Mouse (Mus musculus): Measurements from ENCODE around the gene Med12l. TPM values are rescaled to one million over a fixed set of nuclear protein-coding genes. Genes with fewer than 3 reads are reported as not detected.

Gene Med12l
- polyA plus RNA-seq, 1 experiment = 12.6 TPM

- Histone ChIP-seq H3K4me3 (replicated peaks) (no peak overlapping the region), H3K36me3 (replicated peaks; ENCODE audit: low read length) (peaks cover 60% of the 10 kb centered on the region), H3K9me3 (no peaks in the 10 kb centered on the region), H3K4me1 (peaks cover 4% of the 10 kb centered on the region; the same call in 1 of the 2 replicates), H3K27me3 (replicated peaks) (no peaks in the 10 kb centered on the region)
- TF ChIP-seq FLI1 (IDR thresholded peaks at IDR 0.05; ENCODE audit: low read length) (no peak), GATA1 (IDR thresholded peaks at IDR 0.05; ENCODE audit: borderline replicate concordance, low read length) (no peak)
Observed at GRCm38 (mm10) chr3:59278254-59278533, 272.6 kb downstream of the Med12l start.

DNA sequence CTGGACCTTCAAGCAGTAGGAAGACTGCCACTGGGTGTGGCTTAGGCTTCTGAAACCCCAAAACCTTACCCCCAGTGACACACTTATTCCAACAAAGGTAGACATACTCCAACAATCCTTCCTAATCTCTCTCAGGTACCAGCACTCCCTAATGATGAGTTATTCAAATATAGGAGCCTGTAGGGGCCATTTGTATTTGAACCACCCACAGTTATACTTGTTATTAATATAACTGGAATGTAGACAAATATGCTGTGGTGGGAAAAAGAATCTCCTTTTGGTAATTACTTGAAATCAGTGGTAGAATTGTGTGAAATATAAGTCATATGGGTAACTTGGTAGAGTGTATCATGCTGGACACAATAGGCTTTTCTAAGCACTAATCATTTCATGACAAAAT is 273.0 kb downstream of the Med12l start:
- Histone ChIP-seq H3K4me3 (replicated peaks) (no peak overlapping the region), H3K9me3 (no peaks in the 10 kb centered on the region), H3K36me3 (replicated peaks; ENCODE audit: low read length) (peaks cover 59% of the 10 kb centered on the region), H3K4me1 (peaks cover 4% of the 10 kb centered on the region; the same call in 1 of the 2 replicates), H3K27me3 (replicated peaks) (no peaks in the 10 kb centered on the region)
- TF ChIP-seq GATA1 (IDR thresholded peaks at IDR 0.05; ENCODE audit: borderline replicate concordance, low read length) (no peak), FLI1 (IDR thresholded peaks at IDR 0.05; ENCODE audit: low read length) (no peak)

- no peak for TF ChIP-seq GATA1 (IDR thresholded peaks at IDR 0.05; ENCODE audit: borderline replicate concordance, low read length)
- no peak for TF ChIP-seq FLI1 (IDR thresholded peaks at IDR 0.05; ENCODE audit: low read length)
- H3K4me1 ChIP-seq = no peaks in the 10 kb centered on the region
- no peak overlapping the region for H3K4me3 ChIP-seq (replicated peaks)
- no peaks in the 10 kb centered on the region for H3K27me3 ChIP-seq (replicated peaks)
- peaks cover 74% of the 10 kb centered on the region for H3K36me3 ChIP-seq (replicated peaks; ENCODE audit: low read length)
- no peaks in the 10 kb centered on the region for H3K9me3 ChIP-seq
Observed at GRCm38 (mm10) chr3:59290551-59290950, 284.9 kb downstream of the Med12l start.

- Histone ChIP-seq H3K27me3 (replicated peaks) (no peaks in the 10 kb centered on the region), H3K36me3 (replicated peaks; ENCODE audit: low read length) (peaks cover 87% of the 10 kb centered on the region), H3K4me3 (replicated peaks) (no peak overlapping the region), H3K9me3 (no peaks in the 10 kb centered on the region), H3K4me1 (peaks cover 8% of the 10 kb centered on the region; the same call in 1 of the 2 replicates)
- TF ChIP-seq GATA1 (IDR thresholded peaks at IDR 0.05; ENCODE audit: borderline replicate concordance, low read length) = no peak
- no peak for TF ChIP-seq FLI1 (IDR thresholded peaks at IDR 0.05; ENCODE audit: low read length)
Observed at GRCm38 (mm10) chr3:59293437-59294199, 288.0 kb downstream of the Med12l start.

DNA sequence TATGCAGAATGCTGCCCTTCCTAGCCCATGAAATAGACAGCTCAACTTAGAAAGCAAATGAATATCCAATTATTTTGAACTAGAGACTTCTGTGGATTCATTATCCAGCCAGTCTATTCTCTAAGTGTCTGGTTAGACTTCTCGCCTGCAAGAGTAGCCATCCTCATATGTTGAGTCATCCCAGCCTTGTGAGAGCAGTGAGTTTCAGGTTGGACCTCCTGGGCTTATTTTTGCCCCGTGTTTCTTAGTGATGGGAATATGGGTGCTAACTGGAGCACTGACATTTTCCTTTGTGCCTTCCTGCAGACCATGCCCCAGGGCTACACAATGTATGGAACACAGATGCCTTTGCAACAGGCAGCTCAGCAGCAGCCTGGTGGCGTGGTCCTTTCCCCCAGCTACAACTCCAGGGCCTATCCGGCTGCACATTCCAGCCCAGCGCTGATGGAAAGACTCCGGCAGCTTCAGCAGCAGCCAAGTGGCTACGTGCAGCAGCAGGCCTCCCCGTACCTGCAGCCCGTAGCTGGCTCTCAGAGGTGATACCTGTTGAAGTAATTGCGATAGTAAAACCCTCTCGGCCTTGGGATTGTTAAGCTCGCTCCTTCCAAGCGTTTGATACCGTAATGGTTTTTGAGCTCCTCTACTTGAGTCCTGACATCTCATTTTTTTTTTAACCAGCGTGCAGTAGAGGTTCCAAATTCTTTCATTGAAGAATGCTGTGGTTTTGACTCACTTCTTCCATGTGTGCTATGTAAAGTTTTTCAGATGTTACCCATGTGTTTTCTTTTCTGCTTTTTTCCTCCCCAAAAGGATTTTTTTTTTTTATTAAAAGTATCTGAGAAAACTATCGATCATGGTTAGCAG is 290.3 kb downstream of the Med12l start:
- Histone ChIP-seq H3K4me1 (peaks cover 14% of the 10 kb centered on the region), H3K36me3 (replicated peaks; ENCODE audit: low read length) (peaks cover 88% of the 10 kb centered on the region), H3K4me3 (replicated peaks) (no peak overlapping the region), H3K9me3 (no peaks in the 10 kb centered on the region), H3K27me3 (replicated peaks) (no peaks in the 10 kb centered on the region)
- TF ChIP-seq FLI1 (IDR thresholded peaks at IDR 0.05; ENCODE audit: low read length) (no peak), GATA1 (IDR thresholded peaks at IDR 0.05; ENCODE audit: borderline replicate concordance, low read length) (no peak)

GRCm38 (mm10) chr3:59296563-59297130 is 291.0 kb downstream of the Med12l start:
- Histone ChIP-seq H3K4me1 (peaks cover 14% of the 10 kb centered on the region), H3K27me3 (replicated peaks) (no peaks in the 10 kb centered on the region), H3K36me3 (replicated peaks; ENCODE audit: low read length) (peaks cover 90% of the 10 kb centered on the region), H3K9me3 (no peaks in the 10 kb centered on the region), H3K4me3 (replicated peaks) (no peak overlapping the region)
- no peak for TF ChIP-seq FLI1 (IDR thresholded peaks at IDR 0.05; ENCODE audit: low read length)
- no peak for TF ChIP-seq GATA1 (IDR thresholded peaks at IDR 0.05; ENCODE audit: borderline replicate concordance, low read length)

- no peak overlapping the region for H3K4me3 ChIP-seq (replicated peaks)
- H3K9me3 ChIP-seq = no peaks in the 10 kb centered on the region
- H3K27me3 ChIP-seq (replicated peaks) = no peaks in the 10 kb centered on the region
- TF ChIP-seq GATA1 (IDR thresholded peaks at IDR 0.05; ENCODE audit: borderline replicate concordance, low read length) = no peak
- no peak for TF ChIP-seq FLI1 (IDR thresholded peaks at IDR 0.05; ENCODE audit: low read length)
- H3K36me3 ChIP-seq (replicated peaks; ENCODE audit: low read length) = peaks cover 86% of the 10 kb centered on the region
- H3K4me1 ChIP-seq = peaks cover 14% of the 10 kb centered on the region
Observed at GRCm38 (mm10) chr3:59297653-59298052, 292.0 kb downstream of the Med12l start.

GRCm38 (mm10) chr3:59304944-59305343 is 299.3 kb downstream of the Med12l start:
- H3K4me1 ChIP-seq = no peaks in the 10 kb centered on the region
- no peaks in the 10 kb centered on the region for H3K9me3 ChIP-seq
- peaks cover 71% of the 10 kb centered on the region for H3K36me3 ChIP-seq (replicated peaks; ENCODE audit: low read length)
- H3K27me3 ChIP-seq (replicated peaks) = no peaks in the 10 kb centered on the region
- no peak overlapping the region for H3K4me3 ChIP-seq (replicated peaks)
- no peak for TF ChIP-seq FLI1 (IDR thresholded peaks at IDR 0.05; ENCODE audit: low read length)
- TF ChIP-seq GATA1 (IDR thresholded peaks at IDR 0.05; ENCODE audit: borderline replicate concordance, low read length) = no peak

DNA sequence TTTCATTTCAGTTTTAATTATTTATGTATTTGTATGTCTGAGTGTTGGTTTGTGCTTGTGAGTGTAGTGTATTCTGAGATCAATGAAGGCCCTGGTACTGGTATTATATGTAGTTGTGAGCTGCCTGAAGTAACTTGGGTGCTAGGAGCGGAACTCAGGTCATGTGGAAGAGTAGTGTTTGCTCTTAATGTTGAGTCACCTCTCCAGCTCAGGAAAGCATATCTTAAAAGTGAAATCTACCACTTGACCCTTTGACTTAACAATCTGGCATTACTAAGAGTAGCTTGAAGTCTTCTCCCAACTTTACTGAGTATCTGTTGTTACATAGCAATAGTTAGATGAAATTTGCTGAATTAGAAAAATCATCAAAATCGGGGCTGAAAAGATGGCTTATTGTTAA is 299.9 kb downstream of the Med12l start:
- Histone ChIP-seq H3K36me3 (replicated peaks; ENCODE audit: low read length) (peaks cover 71% of the 10 kb centered on the region), H3K9me3 (no peaks in the 10 kb centered on the region), H3K27me3 (replicated peaks) (no peaks in the 10 kb centered on the region), H3K4me3 (replicated peaks) (no peak overlapping the region), H3K4me1 (no peaks in the 10 kb centered on the region)
- no peak for TF ChIP-seq GATA1 (IDR thresholded peaks at IDR 0.05; ENCODE audit: borderline replicate concordance, low read length)
- no peak for TF ChIP-seq FLI1 (IDR thresholded peaks at IDR 0.05; ENCODE audit: low read length)

DNA sequence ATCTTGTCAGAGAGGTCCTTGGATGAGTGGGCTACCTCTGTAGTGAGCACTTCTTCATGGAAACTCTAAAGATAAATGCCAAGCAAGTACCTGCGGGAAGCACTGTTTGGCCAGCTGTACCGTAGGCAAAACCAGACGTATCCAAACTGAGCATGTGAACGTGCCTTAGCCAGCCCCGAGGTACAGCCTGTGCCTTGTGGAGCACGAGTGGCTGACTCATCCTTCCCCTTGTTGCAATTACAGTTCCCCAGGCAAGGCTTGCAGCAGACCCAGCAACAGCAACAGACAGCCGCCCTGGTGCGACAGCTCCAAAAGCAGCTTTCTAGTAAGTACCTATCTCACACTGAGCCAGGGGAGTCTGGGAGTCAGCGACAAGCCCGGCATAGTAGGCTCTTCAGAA is 307.0 kb downstream of the Med12l start:
- TF ChIP-seq GATA1 (IDR thresholded peaks at IDR 0.05; ENCODE audit: borderline replicate concordance, low read length) (no peak), FLI1 (IDR thresholded peaks at IDR 0.05; ENCODE audit: low read length) (no peak)
- H3K9me3 ChIP-seq = no peaks in the 10 kb centered on the region
- peak overlapping the region; percentile 52 for H3K4me3 ChIP-seq (replicated peaks)
- H3K27me3 ChIP-seq (replicated peaks) = no peaks in the 10 kb centered on the region
- H3K4me1 ChIP-seq = peaks cover 12% of the 10 kb centered on the region
- peaks cover 93% of the 10 kb centered on the region for H3K36me3 ChIP-seq (replicated peaks; ENCODE audit: low read length)
